Mouse (Mus musculus) forebrain, embryonic 16.5 days (tissue): ENCODE results near the gene Samd1. TPM values are rescaled to one million over a fixed set of nuclear protein-coding genes. Genes with fewer than 3 reads are reported as not detected.

Experiments used
- microRNA counts: library from miRNA; unstranded; fragments of <30 nt; microRNA quantifications from one replicate; lab custom pipeline; 2016
- microRNA-seq: library from miRNA; unstranded; fragments of <30 nt; microRNA quantifications from one replicate; pipeline ENCODE4, GENCODE M21; 2017
- polyA plus RNA-seq: library from polyadenylated mRNA; unstranded; fragments of >200 nt; fragmentation: Nextera tagmentation; extraction: Ambion mirVana; gene quantifications from 2 replicates; pipeline ENCODE4 v1.2.1, GENCODE M21; 2015

Gene Samd1
- polyA plus RNA-seq, 1 experiment from 2014 or later: 9.7 TPM

MicroRNAs encoded within 50 kb of the gene (microRNA counts, 519-probe panel; counts per million panel counts)
- microRNA mmu-miR-1199 (lab: Ali Mortazavi, UCI): not detected

Small RNA genes within 50 kb of the gene (microRNA-seq; reads per million reads assigned to microRNA genes)
- not detected for gene Mir1199
- gene Mir8111: 1.0 reads per million

Other genes with a start within 250 kb of the Samd1 start
- gene Adgrl1, start 97.6 kb upstream of the Samd1 start, polyA plus RNA-seq: 57.4 and 60.4 TPM in 2 replicates
- 0.63 and 1.3 TPM in 2 replicates for gene Gm10644, start 42.5 kb upstream of the Samd1 start, polyA plus RNA-seq
- gene Asf1b, start 42.2 kb upstream of the Samd1 start, polyA plus RNA-seq: 14.8 and 19.5 TPM in 2 replicates
- gene Prkaca, start 24.7 kb upstream of the Samd1 start, polyA plus RNA-seq: 164 TPM in 2 replicates
- gene 1700067K01Rik, start 3.8 kb downstream of the Samd1 start, polyA plus RNA-seq: 1.1 and 1.3 TPM in 2 replicates
- gene 2210011C24Rik, start 14.5 kb downstream of the Samd1 start, polyA plus RNA-seq: not detected in 2 replicates
- gene Palm3, start 23.8 kb downstream of the Samd1 start, polyA plus RNA-seq: 2.0 and 3.0 TPM in 2 replicates
- 0.65 and 0.79 TPM in 2 replicates for gene Il27ra, start 44.9 kb downstream of the Samd1 start, polyA plus RNA-seq
- gene Rln3, start 47.3 kb downstream of the Samd1 start, polyA plus RNA-seq: not detected in 2 replicates
- 1.0 and 1.1 TPM in 2 replicates for gene Gm10643, start 67.5 kb downstream of the Samd1 start, polyA plus RNA-seq
- 8.7 and 11.3 TPM in 2 replicates for gene Rfx1, start 69.2 kb downstream of the Samd1 start, polyA plus RNA-seq
- 16.0 and 20.6 TPM in 2 replicates for gene Dcaf15, start 107.1 kb downstream of the Samd1 start, polyA plus RNA-seq
- gene Podnl1, start 128.3 kb downstream of the Samd1 start, polyA plus RNA-seq: 0.31 and 0.38 TPM in 2 replicates
- gene Cc2d1a, start 150.3 kb downstream of the Samd1 start, polyA plus RNA-seq: 35.4 and 43.8 TPM in 2 replicates
- 2.6 and 3.5 TPM in 2 replicates for gene 4930432K21Rik, start 150.4 kb downstream of the Samd1 start, polyA plus RNA-seq
- 3.2 and 4.7 TPM in 2 replicates for gene Nanos3, start 187.5 kb downstream of the Samd1 start, polyA plus RNA-seq
- gene Zswim4, start 239.4 kb downstream of the Samd1 start, polyA plus RNA-seq: 40.1 and 41.8 TPM in 2 replicates